Mouse (Mus musculus): ENCODE measurements around the gene Smarcb1.

Smarcb1 gene

GRCm38 (mm10) chr10:75854791-75855190 lies 66.6 kb downstream of the Smarcb1 start:
- no peak for DNase-seq

- no peak for DNase-seq
Measured at GRCm38 (mm10) chr10:75854096-75854495, 67.3 kb downstream of the Smarcb1 start.

- DNase-seq: peak; percentile 83 to 87
Measured at GRCm38 (mm10) chr10:75853452-75853851, 68.0 kb downstream of the Smarcb1 start.

- no peak for DNase-seq
Measured at GRCm38 (mm10) chr10:75852539-75853125, 68.8 kb downstream of the Smarcb1 start.

GRCm38 (mm10) chr10:75851681-75852080 lies 69.7 kb downstream of the Smarcb1 start:
- DNase-seq: no peak

- no peak for DNase-seq
Measured at GRCm38 (mm10) chr10:75851076-75851475, 70.3 kb downstream of the Smarcb1 start.

- DNase-seq: no peak
Measured at GRCm38 (mm10) chr10:75848382-75848781, 73.0 kb downstream of the Smarcb1 start.
